Mouse (Mus musculus) intestine, embryonic 14.5 days (tissue): ENCODE measurements around the gene Samd4b. TPM values are rescaled to one million over a fixed set of nuclear protein-coding genes. Genes with fewer than 3 reads are reported as not detected.
A peak's percentile ranks its signal among the peaks of the same experiment; 100 is the strongest.

Source experiments
- ATAC-seq: fragments of 200-750 bp; cut with Nextera tagmentation; replicated peaks from 2 replicates; pipeline ENCODE4 v1.8.0; 2017; ENCODE audit warnings: low read depth, moderate number of reproducible peaks, moderate TSS enrichment, moderate library complexity; ENCODE audit not compliant: low FRiP score, low TSS enrichment
- DNase-seq: peaks from one replicate; pipeline ENCODE4 v3.0.0-alpha.2; 2018; ENCODE audit warnings: low spot score
- H3K27ac ChIP-seq: fragments of 300-500 bp; sonication (generic); 2 replicates; pipeline ENCODE4 v1.5.1; 2014; ENCODE audit warnings: low read depth, mild to moderate bottlenecking, control low read depth
- H3K27me3 ChIP-seq: fragments of 300-500 bp; sonication (generic); replicated peaks from 2 replicates; pipeline ENCODE4 v1.6.1; 2014; ENCODE audit warnings: low read length, control low read depth; ENCODE audit not compliant: control insufficient read depth, insufficient read depth
- H3K36me3 ChIP-seq: fragments of 300-500 bp; sonication (generic); 2 replicates; pipeline ENCODE4 v1.6.1; 2014; ENCODE audit warnings: low read length, control low read depth; ENCODE audit not compliant: control insufficient read depth, insufficient read depth
- H3K4me1 ChIP-seq: fragments of 300-500 bp; sonication (generic); replicated peaks from 2 replicates; pipeline ENCODE4 v1.6.1; 2014; ENCODE audit warnings: low read length, control low read depth, mixed read lengths; ENCODE audit not compliant: control insufficient read depth, insufficient read depth
- H3K4me2 ChIP-seq: fragments of 300-500 bp; sonication (generic); 2 replicates; pipeline ENCODE4 v1.6.1; 2014; ENCODE audit warnings: low read length
- H3K4me3 ChIP-seq: fragments of 300-500 bp; sonication (generic); 2 replicates; pipeline ENCODE4 v1.5.1; 2014; ENCODE audit warnings: low read depth, low read length, control low read depth, mixed read lengths
- H3K9ac ChIP-seq: fragments of 300-500 bp; sonication (generic); 2 replicates; pipeline ENCODE4 v1.6.1; 2014; ENCODE audit warnings: mild to moderate bottlenecking, low read length
- H3K9me3 ChIP-seq: fragments of 300-500 bp; sonication (generic); 2 replicates; pipeline ENCODE4 v1.6.1; 2016; ENCODE audit warnings: low read length, control low read depth; ENCODE audit not compliant: control insufficient read depth
- WGBS: fragments of 180-500 bp; shearing (Covaris S2); extraction: QIAGEN DNeasy Blood & Tissue Kit; methylation state at CpG from one replicate; pipeline ENCODE4 v1.1.7; 2014; 5-methylcytosine and 5-hydroxymethylcytosine counted together
- polyA plus RNA-seq: library from polyadenylated mRNA; unstranded; fragments of >200 nt; fragmentation: Nextera tagmentation; extraction: Ambion mirVana; gene quantifications from 2 replicates; pipeline ENCODE4 v1.2.1, GENCODE M21; 2014

Samd4b gene
- polyA plus RNA-seq, 1 experiment from 2014 or later: 27.7 TPM

- H3K27me3 ChIP-seq: no peaks in the 10 kb centered on the region
- H3K9ac ChIP-seq: no peak overlapping the region
- no peaks in the 10 kb centered on the region for H3K4me1 ChIP-seq
- DNase-seq (no peak), ATAC-seq (no peak)
- H3K4me2 ChIP-seq: no peak overlapping the region
- H3K27ac ChIP-seq: no peak overlapping the region
- 17% methylated on average over 12 of the region's 12 CpGs for WGBS
- no peak overlapping the region for H3K4me3 ChIP-seq
- H3K36me3 ChIP-seq: no peaks in the 10 kb centered on the region
- H3K9me3 ChIP-seq: no peaks in the 10 kb centered on the region
Observed at GRCm38 (mm10) chr7:28447101-28447830, 150.7 kb downstream of the Samd4b start.

GRCm38 (mm10) chr7:28446446-28446845 is 151.5 kb downstream of the Samd4b start:
- Histone ChIP-seq H3K27me3 (no peaks in the 10 kb centered on the region), H3K4me1 (no peaks in the 10 kb centered on the region), H3K9ac (no peak overlapping the region), H3K27ac (no peak overlapping the region), H3K36me3 (no peaks in the 10 kb centered on the region), H3K4me2 (no peak overlapping the region), H3K9me3 (no peaks in the 10 kb centered on the region), H3K4me3 (no peak overlapping the region)
- no peak for ATAC-seq
- peak; percentile 98 for DNase-seq
- 8% methylated on average over 12 of the region's 12 CpGs for WGBS

- no peak overlapping the region for H3K4me3 ChIP-seq
- no peaks in the 10 kb centered on the region for H3K9me3 ChIP-seq
- no peak overlapping the region for H3K9ac ChIP-seq
- ATAC-seq: no peak
- no peaks in the 10 kb centered on the region for H3K27me3 ChIP-seq
- H3K36me3 ChIP-seq: no peaks in the 10 kb centered on the region
- 83% methylated on average over 13 of the region's 13 CpGs for WGBS
- H3K4me1 ChIP-seq: no peaks in the 10 kb centered on the region
- DNase-seq: no peak
- H3K4me2 ChIP-seq: no peak overlapping the region
- H3K27ac ChIP-seq: no peak overlapping the region
Observed at GRCm38 (mm10) chr7:28444344-28444974, 153.5 kb downstream of the Samd4b start.

- DNase-seq (no peak), ATAC-seq (no peak)
- Histone ChIP-seq H3K4me1 (no peaks in the 10 kb centered on the region), H3K4me2 (no peak overlapping the region), H3K9me3 (no peaks in the 10 kb centered on the region), H3K36me3 (no peaks in the 10 kb centered on the region), H3K4me3 (no peak overlapping the region), H3K27me3 (no peaks in the 10 kb centered on the region), H3K9ac (no peak overlapping the region), H3K27ac (no peak overlapping the region)
- 38% methylated on average over 4 of the region's 4 CpGs for WGBS
Observed at GRCm38 (mm10) chr7:28442688-28443087, 155.3 kb downstream of the Samd4b start.

GRCm38 (mm10) chr7:28441776-28442485 is 156.0 kb downstream of the Samd4b start:
- Histone ChIP-seq H3K36me3 (no peaks in the 10 kb centered on the region), H3K27me3 (no peaks in the 10 kb centered on the region), H3K9ac (no peak overlapping the region), H3K27ac (no peak overlapping the region), H3K4me1 (no peaks in the 10 kb centered on the region), H3K4me3 (no peak overlapping the region), H3K9me3 (no peaks in the 10 kb centered on the region), H3K4me2 (no peak overlapping the region)
- 90% methylated on average over 14 of the region's 14 CpGs for WGBS
- ATAC-seq (no peak), DNase-seq (no peak)

GRCm38 (mm10) chr7:28440739-28441138 is 157.2 kb downstream of the Samd4b start:
- WGBS: 55% methylated on average over 2 of the region's 2 CpGs
- Histone ChIP-seq H3K36me3 (no peaks in the 10 kb centered on the region), H3K9me3 (no peaks in the 10 kb centered on the region), H3K4me3 (no peak overlapping the region), H3K27me3 (no peaks in the 10 kb centered on the region), H3K4me1 (no peaks in the 10 kb centered on the region), H3K4me2 (no peak overlapping the region), H3K9ac (no peak overlapping the region), H3K27ac (no peak overlapping the region)
- DNase-seq: no peak
- no peak for ATAC-seq

GRCm38 (mm10) chr7:28438771-28439170 is 159.2 kb downstream of the Samd4b start:
- peaks cover 16% of the 10 kb centered on the region for H3K4me1 ChIP-seq
- no peak overlapping the region for H3K4me2 ChIP-seq
- H3K4me3 ChIP-seq: no peak overlapping the region
- ATAC-seq: no peak
- no peak for DNase-seq
- no peak overlapping the region for H3K27ac ChIP-seq
- 88% methylated on average over 2 of the region's 2 CpGs for WGBS
- no peaks in the 10 kb centered on the region for H3K27me3 ChIP-seq
- H3K9ac ChIP-seq: no peak overlapping the region
- no peaks in the 10 kb centered on the region for H3K9me3 ChIP-seq
- no peaks in the 10 kb centered on the region for H3K36me3 ChIP-seq

GRCm38 (mm10) chr7:28437964-28438363 is 160.0 kb downstream of the Samd4b start:
- no peak overlapping the region for H3K9ac ChIP-seq
- H3K9me3 ChIP-seq: no peaks in the 10 kb centered on the region
- H3K27me3 ChIP-seq: no peaks in the 10 kb centered on the region
- DNase-seq (no peak), ATAC-seq (no peak)
- H3K4me3 ChIP-seq: no peak overlapping the region
- no peak overlapping the region for H3K27ac ChIP-seq
- H3K36me3 ChIP-seq: 0 out of 2 replicates have a peak, but pooled peaks cover 5% of the 10 kb centered on the region
- H3K4me1 ChIP-seq: peaks cover 16% of the 10 kb centered on the region
- H3K4me2 ChIP-seq: no peak overlapping the region
